Mouse (Mus musculus): Measurements from ENCODE around the gene Exosc1. TPM values are rescaled to one million over a fixed set of nuclear protein-coding genes. Genes with fewer than 3 reads are reported as not detected.
A peak's percentile ranks its signal among the peaks of the same experiment; 100 is the strongest.

Exosc1 gene
- total and polyA plus RNA-seq, 3 experiments = 56.6 to 109 (median 68.6) TPM

DNA sequence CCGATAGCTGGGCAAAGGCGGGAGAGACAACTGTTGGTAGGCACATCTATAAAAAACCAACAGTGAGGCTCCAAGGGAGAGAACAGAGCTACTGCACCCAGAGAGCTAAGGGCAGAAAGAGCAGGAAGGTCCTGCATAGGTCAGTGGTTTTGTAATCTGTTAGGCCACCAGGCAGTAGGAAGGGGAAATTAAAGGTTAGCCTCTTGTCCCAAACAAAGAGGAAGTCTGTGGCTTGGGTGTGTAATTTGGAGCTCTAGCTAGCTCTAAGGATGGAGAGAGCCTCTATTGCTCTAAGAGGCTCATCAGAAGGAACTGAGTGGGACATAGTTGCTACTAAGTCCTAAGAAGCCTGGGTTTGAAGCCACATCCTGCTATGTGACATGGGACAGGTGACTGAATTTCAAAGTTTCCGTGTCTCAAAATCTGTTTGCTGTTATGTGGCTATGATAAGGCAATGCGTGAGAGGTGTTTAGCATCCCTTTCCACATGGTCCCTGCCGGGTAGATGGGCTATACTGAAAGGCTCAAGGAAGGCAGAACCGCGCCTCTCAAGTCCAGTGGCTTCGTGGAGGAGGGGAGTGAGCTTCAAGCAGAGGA lies 32.6 kb downstream of the Exosc1 start:
- Histone ChIP-seq H3K4me1 (ENCODE audit: control insufficient read depth in 1 of 2, insufficient read depth in 2 of 2) (peaks cover 6 to 22% of the 10 kb centered on the region in 2 experiments), H3K27me3 (replicated peaks) (no peaks in the 10 kb centered on the region), H3K36me3 (replicated peaks in 1 of 2; ENCODE audit: control insufficient read depth in 1 of 2, insufficient read depth in 1 of 2, low read length in 1 of 2) (no peaks in the 10 kb centered on the region), H3K9ac (ENCODE audit: insufficient read depth, low read depth) (no peak overlapping the region; the same call in 1 of the 2 replicates), H3K79me2 (replicated peaks; ENCODE audit: control insufficient read depth, extremely low read depth, insufficient read depth, poor library complexity, severe bottlenecking) (no peaks in the 10 kb centered on the region), H3K4me3 (replicated peaks in 1 of 3; ENCODE audit: low read depth in 2 of 3, low read length in 2 of 3, poor library complexity in 1 of 3) (no peak overlapping the region), H3K27ac (ENCODE audit: insufficient read depth, low read depth) (no peak overlapping the region), H3K9me3 (replicated peaks; ENCODE audit: low read length) (no peaks in the 10 kb centered on the region), H3K4me2 (ENCODE audit: insufficient read depth, low read depth, poor library complexity, severe bottlenecking) (0 out of 2 replicates have a peak overlapping the region, but pooled peaks have one; percentile 5)
- dilution Hi-C loops (cut with MboI; ENCODE audit: extremely low pct_ligation_motif_present, extremely low pct_unique_long_range_greater_than_20kb, low sequenced_read_pairs) = no loop called here
- TF ChIP-seq CHD1 (IDR thresholded peaks at IDR 0.05; ENCODE audit: low read depth, low read length) (no peak), ETS1 (conservative IDR thresholded peaks at IDR 0.05; ENCODE audit: low read depth, low read length) (no peak), JUND (conservative IDR thresholded peaks at IDR 0.05; ENCODE audit: low read depth, low read length) (no peak)
- DNase-seq (ENCODE audit: extremely low read depth) = no peak
- in situ Hi-C loops (cut with MboI; ENCODE audit: low pct_ligation_motif_present, low pct_unique_long_range_greater_than_20kb, low sequenced_read_pairs) = no loop called here

GRCm38 (mm10) chr19:41898860-41899259 lies 34.4 kb downstream of the Exosc1 start:
- TF ChIP-seq EP300 (IDR thresholded peaks at IDR 0.05; ENCODE audit: low read length) (no peak), TBP (conservative IDR thresholded peaks at IDR 0.05; ENCODE audit: low read depth, low read length) (0 out of 2 replicates have a peak, but pooled peaks have one; percentile 16), CTCF (conservative IDR thresholded peaks at IDR 0.05 in 1 of 2, IDR thresholded peaks at IDR 0.05 in 1 of 2; ENCODE audit: low read depth in 2 of 2, low read length in 2 of 2) (peak; percentile 29 to 76), SMC3 (IDR thresholded peaks at IDR 0.05; ENCODE audit: low read depth, low read length) (peak; percentile 59), HCFC1 (IDR thresholded peaks at IDR 0.05; ENCODE audit: low read depth, low read length) (no peak), MYC (IDR thresholded peaks at IDR 0.05; ENCODE audit: low read depth, low read length) (peak; percentile 53; the same call in 1 of the 2 replicates), MAX (IDR thresholded peaks at IDR 0.05; ENCODE audit: low read length) (peak; percentile 60; the same call in 1 of the 2 replicates), BHLHE40 (IDR thresholded peaks at IDR 0.05; ENCODE audit: low read depth, low read length) (peak; percentile 58), POLR2A (IDR thresholded peaks at IDR 0.05; ENCODE audit: low read depth, low read length) (no peak), RAD21 (IDR thresholded peaks at IDR 0.05; ENCODE audit: low read depth, low read length) (peak; percentile 43)
- Histone ChIP-seq H3K4me2 (ENCODE audit: insufficient read depth, low read depth, poor library complexity, severe bottlenecking) (no peak overlapping the region), H3K27me3 (replicated peaks) (no peaks in the 10 kb centered on the region), H3K9me3 (replicated peaks; ENCODE audit: low read length) (no peaks in the 10 kb centered on the region), H3K9ac (ENCODE audit: insufficient read depth, low read depth) (no peak overlapping the region), H3K4me1 (ENCODE audit: control insufficient read depth in 1 of 2, insufficient read depth in 2 of 2) (peaks cover 6 to 31% of the 10 kb centered on the region in 2 experiments), H3K27ac (ENCODE audit: insufficient read depth, low read depth) (no peak overlapping the region), H3K36me3 (replicated peaks in 1 of 2; ENCODE audit: control insufficient read depth in 1 of 2, insufficient read depth in 1 of 2, low read length in 1 of 2) (peaks cover 0 to 3% of the 10 kb centered on the region in 2 experiments), H3K79me2 (replicated peaks; ENCODE audit: control insufficient read depth, extremely low read depth, insufficient read depth, poor library complexity, severe bottlenecking) (peaks cover 15% of the 10 kb centered on the region), H3K4me3 (replicated peaks in 1 of 3; ENCODE audit: low read depth in 2 of 3, low read length in 2 of 3, poor library complexity in 1 of 3) (no peak overlapping the region)
- dilution Hi-C loops (cut with MboI; ENCODE audit: extremely low pct_ligation_motif_present, extremely low pct_unique_long_range_greater_than_20kb, low sequenced_read_pairs) (no loop called here), in situ Hi-C loops (cut with MboI; ENCODE audit: low pct_ligation_motif_present, low pct_unique_long_range_greater_than_20kb, low sequenced_read_pairs) (loop anchor here (10.0 kb wide), 1 partner anchor 54 kb away; the partner anchor contains the start of gene Frat2)
- DNase-seq (ENCODE audit: extremely low read depth) = peak; percentile 54

GRCm38 (mm10) chr19:41896319-41896711 lies 36.9 kb downstream of the Exosc1 start:
- peaks cover 19% of the 10 kb centered on the region for H3K79me2 ChIP-seq (replicated peaks; ENCODE audit: control insufficient read depth, extremely low read depth, insufficient read depth, poor library complexity, severe bottlenecking)
- H3K27me3 ChIP-seq (replicated peaks) = no peaks in the 10 kb centered on the region
- peaks cover 12 to 24% of the 10 kb centered on the region in 2 experiments for H3K36me3 ChIP-seq (replicated peaks in 1 of 2; ENCODE audit: control insufficient read depth in 1 of 2, insufficient read depth in 1 of 2, low read length in 1 of 2)
- no peak for DNase-seq (ENCODE audit: extremely low read depth)
- H3K4me2 ChIP-seq (ENCODE audit: insufficient read depth, low read depth, poor library complexity, severe bottlenecking) = peak overlapping the region; percentile 86
- peak overlapping the region; percentile 82 to 93 (median 90) for H3K4me3 ChIP-seq (replicated peaks in 1 of 3; ENCODE audit: low read depth in 2 of 3, low read length in 2 of 3, poor library complexity in 1 of 3)
- peak overlapping the region; percentile 64 for H3K9ac ChIP-seq (ENCODE audit: insufficient read depth, low read depth)
- H3K4me1 ChIP-seq (ENCODE audit: control insufficient read depth in 1 of 2, insufficient read depth in 2 of 2) = peaks cover 10 to 37% of the 10 kb centered on the region in 2 experiments
- in situ Hi-C loops (cut with MboI; ENCODE audit: low pct_ligation_motif_present, low pct_unique_long_range_greater_than_20kb, low sequenced_read_pairs) (loop anchor here (10.0 kb wide), 1 partner anchor 52 kb away; the partner anchor contains the start of gene Frat2), dilution Hi-C loops (cut with MboI; ENCODE audit: extremely low pct_ligation_motif_present, extremely low pct_unique_long_range_greater_than_20kb, low sequenced_read_pairs) (no loop called here)
- TF ChIP-seq CHD1 (IDR thresholded peaks at IDR 0.05; ENCODE audit: low read depth, low read length) (no peak), TBP (conservative IDR thresholded peaks at IDR 0.05; ENCODE audit: low read depth, low read length) (0 out of 2 replicates have a peak, but pooled peaks have one; percentile 2), JUND (conservative IDR thresholded peaks at IDR 0.05; ENCODE audit: low read depth, low read length) (no peak), MAZ (IDR thresholded peaks at IDR 0.05; ENCODE audit: low read depth, low read length) (0 out of 2 replicates have a peak, but pooled peaks have one; percentile 13), MXI1 (IDR thresholded peaks at IDR 0.05; ENCODE audit: low read depth, low read length) (no peak), CHD2 (IDR thresholded peaks at IDR 0.05; ENCODE audit: low read length) (no peak), IRF4 (IDR thresholded peaks at IDR 0.05; ENCODE audit: low read depth, low read length) (no peak)
- no peaks in the 10 kb centered on the region for H3K9me3 ChIP-seq (replicated peaks; ENCODE audit: low read length)
- H3K27ac ChIP-seq (ENCODE audit: insufficient read depth, low read depth) = no peak overlapping the region

All from CH12.LX (cell line).